Mouse (Mus musculus) layer of hippocampus, adult 2 months (tissue): ENCODE results near the gene Nedd9. TPM values are rescaled to one million over a fixed set of nuclear protein-coding genes. Genes with fewer than 3 reads are reported as not detected.
A peak's percentile ranks its signal among the peaks of the same experiment; 100 is the strongest.

Experiments
- DNase-seq, 2 experiments: peaks; one replicate each; pipeline ENCODE4 v3.0.0; 2022; ENCODE audit warnings: low spot score in 2 of 2
- H3K27ac ChIP-seq: fragments of 200-600 bp; 2 replicates; pipeline ENCODE4 v1.8.1; 2022
- H3K4me3 ChIP-seq: fragments of 200-600 bp; 2 replicates; pipeline ENCODE4 v1.8.1; 2022; ENCODE audit warnings: mild to moderate bottlenecking
- CTCF ChIP-seq: fragments of 200-600 bp; conservative IDR thresholded peaks from 2 replicates; pipeline ENCODE4 v1.8.1; 2022; ENCODE audit warnings: antibody characterized with exemption, mild to moderate bottlenecking, moderate library complexity
- long read RNA-seq, 2 experiments: library from polyadenylated mRNA; stranded (forward); transcript quantifications; one replicate each; pipeline ENCODE4 v2.0.0; 2021; ENCODE audit warnings: borderline mapping rate in 2 of 2
- total RNA-seq, 2 experiments: library from RNA; stranded (reverse); gene quantifications; 2 replicates each; pipeline ENCODE4 v1.2.3; 2021

The Nedd9 gene
- total RNA-seq, result 10 to 100 TPM; 12.4 to 14.1 TPM
- long read RNA-seq, experiment 1, full-length matches to known transcripts, result 6 of 7 reads
- long read RNA-seq, experiment 1, partial matches to known transcripts, result 1 of 7 reads
- long read RNA-seq, experiment 1, other reads (novel, unspliced or antisense), result 0 of 7 reads
- long read RNA-seq, experiment 2, full-length matches to known transcripts, result 3 of 7 reads
- long read RNA-seq, experiment 2, partial matches to known transcripts, result 2 of 7 reads
- long read RNA-seq, experiment 2, other reads (novel, unspliced or antisense), result 2 of 7 reads

DNA sequence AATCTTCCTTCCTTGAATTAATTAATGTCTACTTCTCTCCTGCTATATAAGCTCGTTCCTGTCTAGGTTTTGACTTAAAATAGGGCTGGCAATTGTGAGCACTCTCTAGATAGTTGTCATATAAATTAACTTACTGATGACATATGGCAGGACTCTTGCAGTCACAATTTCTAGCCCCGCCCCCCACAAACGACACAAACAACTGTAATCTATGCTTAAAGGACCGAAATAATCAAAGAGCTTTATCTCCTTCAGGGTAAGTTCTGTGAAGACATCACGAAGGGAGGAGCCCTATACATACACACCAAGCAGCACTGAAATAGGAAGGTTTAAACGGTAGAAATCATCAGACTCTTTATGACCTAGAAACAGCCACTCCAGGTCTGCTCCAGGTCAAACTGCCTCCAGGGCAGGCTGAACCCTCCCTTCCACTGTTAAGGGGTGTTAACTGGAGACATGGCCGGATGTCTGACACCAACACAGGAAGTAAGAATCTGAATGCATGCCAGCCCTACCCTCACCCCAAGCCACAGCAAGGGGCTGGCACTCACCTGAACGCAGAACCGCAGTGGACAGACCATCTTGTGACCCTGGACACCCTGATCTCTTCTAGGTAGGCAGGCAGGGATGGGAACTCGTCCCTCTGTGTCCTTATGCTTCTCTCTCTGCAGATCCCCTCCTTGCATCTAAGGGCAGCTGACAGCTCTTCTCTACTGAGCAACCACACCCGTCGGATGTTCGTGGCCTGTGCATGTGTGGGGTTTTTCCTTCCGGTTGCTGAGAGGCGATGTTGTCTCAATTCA lies at the start of gene Nedd9:
Gene Nedd9 (minus strand): TSS at position 757 of the 803 bp plus-strand sequence.
- peak within 1 kb of the TSS; percentile 15; the same call in 1 of the 2 replicates for H3K4me3 ChIP-seq
- no peak within 1 kb of the TSS; the same call in 1 of the 2 replicates for H3K27ac ChIP-seq
- TF ChIP-seq CTCF, result no peak
- no peak for DNase-seq

DNA sequence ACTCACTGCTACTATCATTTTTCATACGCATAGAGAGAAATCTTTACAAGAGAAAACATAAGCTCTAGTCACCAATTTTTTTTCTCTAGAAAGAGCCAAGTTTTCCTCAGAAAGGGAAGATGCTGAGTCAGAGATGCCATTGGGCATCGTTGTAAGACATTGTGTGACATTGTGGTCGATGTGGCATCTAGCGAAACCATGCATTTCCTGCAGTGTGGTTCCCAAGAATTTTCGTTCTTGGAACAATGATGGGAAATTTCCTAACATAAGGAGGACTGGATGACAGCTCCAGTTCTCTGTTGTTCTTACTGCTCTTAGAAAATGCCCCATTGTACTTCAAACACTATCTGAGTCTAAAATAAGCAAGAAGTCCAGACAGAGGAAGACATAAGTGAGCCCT lies 45.5 kb upstream of the Nedd9 start:
- H3K27ac ChIP-seq, result no peak overlapping the region
- H3K4me3 ChIP-seq, result no peak overlapping the region
- no peak for DNase-seq
- no peak for TF ChIP-seq CTCF

- DNase-seq, result no peak
- Histone ChIP-seq H3K4me3 (no peak overlapping the region), H3K27ac (no peak overlapping the region)
- no peak for TF ChIP-seq CTCF
These were observed 43.2 kb upstream of the Nedd9 start for GRCm38 (mm10) chr13:41530326-41530725.

- TF ChIP-seq CTCF, result no peak
- Histone ChIP-seq H3K4me3 (no peak overlapping the region), H3K27ac (no peak overlapping the region)
- no peak for DNase-seq
These were observed 37.0 kb upstream of the Nedd9 start for GRCm38 (mm10) chr13:41524208-41524607.

GRCm38 (mm10) chr13:41521296-41521695 lies 34.1 kb upstream of the Nedd9 start:
- DNase-seq, result no peak
- no peak for TF ChIP-seq CTCF
- Histone ChIP-seq H3K27ac (no peak overlapping the region), H3K4me3 (no peak overlapping the region)

DNA sequence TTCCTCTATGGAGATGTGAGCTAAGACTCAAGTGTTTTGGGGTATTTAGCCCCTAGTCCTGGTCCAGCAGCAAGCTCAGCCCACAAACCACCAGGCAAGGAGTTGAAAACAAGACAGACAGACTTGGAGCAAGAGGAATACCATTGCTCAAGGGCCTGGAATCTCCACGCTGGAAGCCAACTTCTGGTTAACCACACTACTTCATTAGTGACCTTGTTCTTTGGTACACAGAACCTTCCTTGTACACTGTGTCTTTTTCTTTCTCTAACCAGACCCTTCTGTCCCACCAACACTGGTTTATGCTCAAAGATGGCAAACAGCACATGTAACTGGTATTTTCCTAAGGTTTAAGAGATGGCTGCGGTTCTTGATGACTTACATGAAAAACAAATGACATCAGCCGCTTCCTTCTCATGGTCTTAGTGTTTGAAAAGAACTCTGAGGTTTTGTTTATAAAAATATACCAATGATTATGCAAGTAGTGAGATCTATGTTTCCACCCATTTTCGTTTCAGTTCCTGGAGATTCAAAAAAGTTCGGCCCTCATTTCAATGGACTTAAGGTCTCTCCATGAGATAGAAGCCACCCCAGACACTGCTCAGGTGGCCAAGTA lies 33.5 kb upstream of the Nedd9 start:
- H3K27ac ChIP-seq, result no peak overlapping the region

GRCm38 (mm10) chr13:41519792-41520191 lies 32.6 kb upstream of the Nedd9 start:
- DNase-seq, result no peak
- TF ChIP-seq CTCF, result no peak
- H3K4me3 ChIP-seq, result no peak overlapping the region

More for the DNA sequence above, 33.5 kb upstream of the Nedd9 start:
- no peak for DNase-seq
- H3K4me3 ChIP-seq, result no peak overlapping the region
- no peak for TF ChIP-seq CTCF

GRCm38 (mm10) chr13:41517193-41517592 lies 30.0 kb upstream of the Nedd9 start:
- no peak for DNase-seq
- no peak for TF ChIP-seq CTCF

More at GRCm38 (mm10) chr13:41519792-41520191, 32.6 kb upstream of the Nedd9 start:
- H3K27ac ChIP-seq, result no peak overlapping the region

DNA sequence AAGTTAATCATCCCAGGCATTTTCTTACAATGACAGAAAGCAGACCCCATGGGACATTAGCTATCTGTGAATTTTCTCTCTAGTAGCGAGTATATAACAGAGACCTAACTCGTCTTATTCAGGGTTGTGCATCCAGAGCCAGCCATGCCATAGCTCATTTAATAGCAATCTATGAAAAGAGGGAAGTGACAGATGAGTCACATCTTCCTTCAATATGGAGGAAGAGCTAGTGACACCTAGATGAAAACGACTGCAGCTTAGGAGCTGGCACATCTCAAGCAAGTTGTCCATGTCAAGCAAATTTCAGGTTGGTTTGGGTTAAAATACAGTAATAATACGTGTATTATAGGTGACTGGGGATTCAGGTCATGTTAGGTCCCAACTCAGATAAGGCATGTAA lies 28.6 kb upstream of the Nedd9 start:
- H3K27ac ChIP-seq, result no peak overlapping the region
- no peak for DNase-seq
- TF ChIP-seq CTCF, result no peak
- H3K4me3 ChIP-seq, result no peak overlapping the region

More at GRCm38 (mm10) chr13:41517193-41517592, 30.0 kb upstream of the Nedd9 start:
- Histone ChIP-seq H3K27ac (no peak overlapping the region), H3K4me3 (no peak overlapping the region)

DNA sequence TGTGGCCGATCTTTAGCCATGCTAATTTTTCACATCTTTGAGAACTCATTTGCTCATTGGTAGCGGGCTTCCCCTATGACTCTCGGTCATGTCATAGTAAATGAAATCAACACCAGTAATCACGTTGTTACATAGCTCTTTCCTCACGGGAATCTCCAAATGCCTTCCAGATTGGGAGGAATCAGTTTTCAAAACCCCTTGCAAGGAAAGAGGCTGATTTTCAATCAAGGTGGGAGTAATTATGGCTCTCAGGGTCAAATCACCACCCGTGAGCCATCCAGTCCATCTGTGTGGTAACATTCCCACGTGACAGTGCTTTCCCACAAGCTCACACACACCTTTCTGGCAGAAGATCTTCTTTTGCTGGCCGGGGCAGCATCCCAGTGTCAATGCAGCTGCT lies 27.8 kb upstream of the Nedd9 start:
- H3K27ac ChIP-seq, result no peak overlapping the region
- H3K4me3 ChIP-seq, result no peak overlapping the region
- no peak for TF ChIP-seq CTCF
- no peak for DNase-seq

GRCm38 (mm10) chr13:41513456-41513855 lies 26.3 kb upstream of the Nedd9 start:
- no peak for DNase-seq
- H3K4me3 ChIP-seq, result no peak overlapping the region
- no peak for TF ChIP-seq CTCF
- no peak overlapping the region for H3K27ac ChIP-seq

GRCm38 (mm10) chr13:41512243-41512642 lies 25.1 kb upstream of the Nedd9 start:
- DNase-seq, result no peak
- no peak for TF ChIP-seq CTCF

More at GRCm38 (mm10) chr13:41512243-41512642, 25.1 kb upstream of the Nedd9 start:
- Histone ChIP-seq H3K27ac (no peak overlapping the region), H3K4me3 (no peak overlapping the region)
